Mouse (Mus musculus) kidney, postnatal 0 days (tissue): Measurements from ENCODE around the gene Bag6. TPM values are rescaled to one million over a fixed set of nuclear protein-coding genes. Genes with fewer than 3 reads are reported as not detected.

Source experiments
- ATAC-seq: fragments of 200-750 bp; cut with Nextera tagmentation; replicated peaks from 2 replicates; pipeline ENCODE4 v1.8.0; 2017; ENCODE audit warnings: low read depth, moderate number of reproducible peaks, moderate TSS enrichment, moderate library complexity; ENCODE audit not compliant: low FRiP score
- DNase-seq: peaks from one replicate; pipeline ENCODE4 v3.0.0-alpha.2; 2016; ENCODE audit warnings: low spot score
- H3K27ac ChIP-seq: fragments of 300-500 bp; sonication (generic); 2 replicates; pipeline ENCODE4 v1.5.1; 2014; ENCODE audit warnings: mild to moderate bottlenecking
- H3K27me3 ChIP-seq: fragments of 300-500 bp; sonication (generic); 2 replicates; pipeline ENCODE4 v1.6.1; 2014; ENCODE audit warnings: low read length, mixed read lengths; ENCODE audit not compliant: insufficient read depth
- H3K36me3 ChIP-seq: fragments of 300-500 bp; sonication (generic); 2 replicates; pipeline ENCODE4 v1.6.1; 2014; ENCODE audit warnings: low read length, mixed read lengths; ENCODE audit not compliant: insufficient read depth
- H3K4me1 ChIP-seq: fragments of 300-500 bp; sonication (generic); replicated peaks from 2 replicates; pipeline ENCODE4 v1.6.1; 2014; ENCODE audit warnings: antibody characterized with exemption, low read length, mixed read lengths; ENCODE audit not compliant: insufficient read depth
- H3K4me2 ChIP-seq: fragments of 300-500 bp; sonication (generic); 2 replicates; pipeline ENCODE4 v1.6.1; 2014; ENCODE audit warnings: mild to moderate bottlenecking, low read length, moderate library complexity, mixed read lengths
- H3K4me3 ChIP-seq: fragments of 300-500 bp; sonication (generic); replicated peaks from 2 replicates; pipeline ENCODE4 v1.5.1; 2014; ENCODE audit warnings: low read depth, low read length
- H3K9ac ChIP-seq: fragments of 300-500 bp; sonication (generic); 2 replicates; pipeline ENCODE4 v1.6.1; 2014; ENCODE audit warnings: low read depth, low read length
- H3K9me3 ChIP-seq: fragments of 300-500 bp; sonication (generic); replicated peaks from 2 replicates; pipeline ENCODE4 v1.6.1; 2016; ENCODE audit warnings: low read length, inconsistent platforms, mixed read lengths
- CTCF ChIP-seq: IDR thresholded peaks from 2 replicates; pipeline ENCODE4 v1.5.1; 2016; ENCODE audit warnings: antibody characterized with exemption, low read depth, mild to moderate bottlenecking, moderate library complexity
- WGBS: fragments of 180-500 bp; shearing (Covaris S2); extraction: QIAGEN DNeasy Blood & Tissue Kit; methylation state at CpG from one replicate; pipeline ENCODE4 v1.1.7; 2014; 5-methylcytosine and 5-hydroxymethylcytosine counted together
- polyA plus RNA-seq: library from polyadenylated mRNA; unstranded; fragments of >200 nt; fragmentation: Nextera tagmentation; extraction: Ambion mirVana; gene quantifications from 2 replicates; pipeline ENCODE4 v1.2.1, GENCODE M21; 2015

Gene Bag6
- polyA plus RNA-seq, 1 experiment from 2014 or later, result 50.2 TPM

DNA sequence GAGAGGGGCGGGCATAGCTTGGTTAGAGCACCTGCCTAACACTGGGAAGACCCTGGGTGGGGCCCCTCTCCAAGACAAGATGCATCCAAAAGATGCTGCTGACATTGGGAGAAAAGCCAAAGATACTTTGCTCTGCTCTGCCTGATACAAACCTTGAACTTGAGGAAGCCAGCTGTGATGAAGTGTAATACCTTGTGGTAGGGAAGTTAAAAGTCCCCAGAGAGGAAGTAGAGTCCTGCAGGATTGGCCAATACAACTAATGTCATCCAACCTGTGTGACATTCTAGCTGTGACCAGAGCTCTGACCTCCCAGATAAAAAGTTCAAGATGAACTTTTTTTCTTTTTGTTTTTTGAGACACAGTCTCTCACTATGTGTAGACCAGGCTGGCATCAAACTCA lies 9.9 kb upstream of the Bag6 start:
- Histone ChIP-seq H3K27me3 (no peaks in the 10 kb centered on the region), H3K9ac (peak overlapping the region; percentile 69; the same call in 1 of the 2 replicates), H3K27ac (peak overlapping the region; percentile 89; the same call in 1 of the 2 replicates), H3K36me3 (peaks cover 10% of the 10 kb centered on the region; the same call in 1 of the 2 replicates), H3K4me2 (peak overlapping the region; percentile 62; the same call in 1 of the 2 replicates), H3K4me3 (no peak overlapping the region), H3K9me3 (no peaks in the 10 kb centered on the region), H3K4me1 (peaks cover 20% of the 10 kb centered on the region)
- TF ChIP-seq CTCF, result no peak
- DNase-seq (no peak), ATAC-seq (no peak)
- 96% methylated on average over 1 of the region's 1 CpGs for WGBS

DNA sequence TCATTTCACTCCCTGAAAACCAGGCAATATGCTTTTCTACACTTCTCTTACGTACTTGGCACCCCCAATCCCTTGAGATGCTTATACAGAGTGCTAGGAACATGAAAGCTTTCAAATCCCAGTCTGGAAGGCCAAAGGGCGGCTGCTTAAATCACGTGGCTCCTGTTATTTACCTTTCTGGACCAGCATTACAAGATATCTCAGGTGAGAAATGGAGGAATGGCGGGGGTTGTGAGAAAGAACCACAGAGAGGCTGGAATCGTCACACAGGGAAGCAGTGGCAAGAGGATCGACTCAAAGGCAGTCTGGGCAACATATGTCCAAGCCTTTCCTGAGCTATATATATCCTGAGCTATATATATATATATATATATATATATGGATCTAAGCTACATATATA lies 9.4 kb upstream of the Bag6 start:
- Histone ChIP-seq H3K4me3 (peak overlapping the region; percentile 53), H3K4me2 (peak overlapping the region; percentile 62), H3K9me3 (no peaks in the 10 kb centered on the region), H3K27ac (peak overlapping the region; percentile 89), H3K27me3 (no peaks in the 10 kb centered on the region), H3K9ac (peak overlapping the region; percentile 69), H3K36me3 (peaks cover 11% of the 10 kb centered on the region; the same call in 1 of the 2 replicates), H3K4me1 (peaks cover 20% of the 10 kb centered on the region)
- no peak for DNase-seq
- TF ChIP-seq CTCF, result no peak
- ATAC-seq, result no peak
- 34% methylated on average over 6 of the region's 6 CpGs for WGBS

DNA sequence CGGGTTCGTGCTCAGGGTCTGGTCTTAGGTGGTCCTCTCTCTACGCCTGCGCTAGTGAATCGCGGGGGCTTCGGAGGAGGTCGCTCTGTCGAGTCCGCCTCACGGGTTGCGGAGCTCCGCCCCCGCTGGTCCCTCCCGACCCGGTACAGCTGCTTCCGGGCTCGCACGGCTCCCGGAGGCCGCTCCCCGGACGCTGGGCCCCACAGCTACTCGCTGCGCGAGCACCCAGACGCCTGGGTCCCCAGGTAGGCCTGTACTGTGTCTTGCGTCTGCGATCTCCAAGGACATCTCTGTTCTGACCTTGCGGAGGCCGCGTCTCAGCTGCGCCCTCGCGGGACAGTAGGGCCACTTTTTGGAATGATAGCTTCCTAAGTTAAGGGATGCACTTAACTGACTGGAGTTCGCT lies 8.8 kb upstream of the Bag6 start, which contains the start of gene D17H6S53E:
Gene D17H6S53E, plus strand, starts transcription at position 168 of the 406 bp plus-strand sequence.
- no peaks in the 10 kb centered on the region for H3K9me3 ChIP-seq
- ATAC-seq (peak; percentile 27), DNase-seq (peak; percentile 83)
- peaks cover 11% of the 10 kb centered on the region; the same call in 1 of the 2 replicates for H3K36me3 ChIP-seq
- H3K4me3 ChIP-seq, result peak within 1 kb of the TSS; percentile 53
- H3K4me2 ChIP-seq, result peak within 1 kb of the TSS; percentile 62
- TF ChIP-seq CTCF, result peak; percentile 5; the same call in 1 of the 2 replicates
- WGBS, result under 1% methylated on average over 36 of the region's 36 CpGs
- H3K9ac ChIP-seq, result peak within 1 kb of the TSS; percentile 69
- H3K27me3 ChIP-seq, result no peaks in the 10 kb centered on the region
- peaks cover 20% of the 10 kb centered on the region for H3K4me1 ChIP-seq
- peak within 1 kb of the TSS; percentile 89 for H3K27ac ChIP-seq

DNA sequence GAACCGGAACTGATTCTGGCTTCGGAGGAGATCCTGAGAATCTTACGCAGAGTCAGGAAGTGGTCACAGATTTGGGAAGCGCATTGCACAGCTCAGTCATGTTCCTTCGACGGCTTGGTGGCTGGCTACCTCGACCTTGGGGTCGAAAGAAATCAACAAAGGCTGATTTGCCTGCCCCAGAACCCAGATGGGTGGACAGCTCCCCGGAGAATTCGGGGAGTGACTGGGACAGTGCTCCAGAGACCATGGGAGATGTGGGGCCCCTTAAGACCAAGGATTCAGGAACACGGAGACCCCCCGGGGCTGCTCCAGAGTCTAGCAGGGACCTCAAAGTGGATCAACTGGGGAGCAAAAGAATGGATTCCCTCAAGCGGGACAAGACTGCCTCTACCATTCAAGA lies 8.0 kb upstream of the Bag6 start:
- no peaks in the 10 kb centered on the region for H3K9me3 ChIP-seq
- H3K4me2 ChIP-seq, result peak overlapping the region; percentile 62
- no peak for ATAC-seq
- no peak for TF ChIP-seq CTCF
- peak overlapping the region; percentile 53 for H3K4me3 ChIP-seq
- WGBS, result 58% methylated on average over 13 of the region's 13 CpGs
- H3K4me1 ChIP-seq, result peaks cover 20% of the 10 kb centered on the region
- H3K9ac ChIP-seq, result peak overlapping the region; percentile 69
- DNase-seq, result no peak
- no peaks in the 10 kb centered on the region for H3K27me3 ChIP-seq
- peak overlapping the region; percentile 89 for H3K27ac ChIP-seq
- peaks cover 11% of the 10 kb centered on the region; the same call in 1 of the 2 replicates for H3K36me3 ChIP-seq

DNA sequence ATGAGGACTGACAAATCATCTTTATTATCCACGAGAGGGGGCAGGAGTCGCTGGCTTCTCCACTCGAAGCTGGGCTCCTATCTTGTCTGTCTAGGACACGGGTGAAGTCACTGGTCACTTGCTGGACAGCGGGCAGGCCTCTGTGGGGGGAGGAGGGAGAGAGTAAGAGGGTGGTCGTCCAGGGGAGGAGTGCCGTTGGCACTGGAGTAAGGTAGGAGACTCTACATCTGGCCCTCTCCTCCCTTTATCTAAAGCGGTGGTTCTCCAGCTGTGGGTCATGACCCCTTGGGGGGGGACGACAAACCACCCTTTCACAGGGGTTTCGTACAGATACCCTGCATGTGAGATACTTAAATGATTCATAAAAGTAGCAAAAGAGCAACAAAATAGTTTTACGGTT lies 6.0 kb upstream of the Bag6 start:
- no peak for ATAC-seq
- WGBS, result 50% methylated on average over 11 of the region's 11 CpGs
- Histone ChIP-seq H3K27ac (no peak overlapping the region), H3K4me1 (peaks cover 20% of the 10 kb centered on the region), H3K4me3 (no peak overlapping the region), H3K36me3 (peaks cover 11% of the 10 kb centered on the region; the same call in 1 of the 2 replicates), H3K4me2 (no peak overlapping the region), H3K27me3 (no peaks in the 10 kb centered on the region), H3K9ac (no peak overlapping the region), H3K9me3 (no peaks in the 10 kb centered on the region)
- no peak for TF ChIP-seq CTCF
- no peak for DNase-seq

DNA sequence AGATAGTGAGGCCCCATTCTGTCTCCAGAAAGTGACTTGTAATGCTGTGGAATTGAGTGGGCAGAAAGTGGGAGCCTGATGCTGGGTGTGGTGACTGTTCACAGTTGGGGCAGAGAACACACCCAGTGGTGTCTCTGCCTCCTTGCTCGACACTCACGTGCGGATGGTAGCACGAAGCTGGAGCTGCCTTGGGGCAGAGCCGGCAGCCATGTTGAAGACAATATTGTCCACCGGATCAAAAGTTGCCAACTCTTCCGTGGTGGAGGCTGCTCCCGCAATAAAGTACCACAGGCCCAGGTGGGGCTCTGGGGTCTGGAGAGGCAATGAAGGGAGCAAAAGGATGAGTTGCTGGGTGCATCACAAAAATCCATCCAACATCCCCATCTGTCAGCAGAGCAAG lies 3.9 kb upstream of the Bag6 start:
- H3K9ac ChIP-seq, result no peak overlapping the region
- no peak for TF ChIP-seq CTCF
- no peaks in the 10 kb centered on the region for H3K9me3 ChIP-seq
- H3K4me3 ChIP-seq, result no peak overlapping the region
- ATAC-seq (no peak), DNase-seq (no peak)
- H3K36me3 ChIP-seq, result peaks cover 11% of the 10 kb centered on the region; the same call in 1 of the 2 replicates
- H3K27me3 ChIP-seq, result no peaks in the 10 kb centered on the region
- H3K27ac ChIP-seq, result peak overlapping the region; percentile 31
- H3K4me2 ChIP-seq, result no peak overlapping the region
- 92% methylated on average over 8 of the region's 8 CpGs for WGBS
- peaks cover 15% of the 10 kb centered on the region for H3K4me1 ChIP-seq
